Mouse (Mus musculus): ENCODE results near the gene Klk1b3. TPM values are rescaled to one million over a fixed set of nuclear protein-coding genes. Genes with fewer than 3 reads are reported as not detected.

The Klk1b3 gene
- polyA plus RNA-seq, 2 experiments from 2014 or later, result not detected

Other genes with a start within 250 kb of the Klk1b3 start
- not detected for gene Klk1b8, start 247.5 kb upstream of the Klk1b3 start, polyA plus RNA-seq (2017; shearing (Covaris generic))
- gene Klk1b1, start 231.4 kb upstream of the Klk1b3 start, polyA plus RNA-seq (2017; shearing (Covaris generic)), result not detected
- gene Klk1b9, start 222.1 kb upstream of the Klk1b3 start, polyA plus RNA-seq (2017; shearing (Covaris generic)), result not detected
- gene Klk1b11, start 202.3 kb upstream of the Klk1b3 start, polyA plus RNA-seq (2017; shearing (Covaris generic)), result not detected
- not detected for gene Klk1b26, start 186.0 kb upstream of the Klk1b3 start, polyA plus RNA-seq (2017; shearing (Covaris generic))
- 1 to 10 TPM; 1.7 to 5.7 TPM for gene Klk1b27, start 145.9 kb upstream of the Klk1b3 start, polyA plus RNA-seq (2017; shearing (Covaris generic))
- gene Klk1b21, start 95.9 kb upstream of the Klk1b3 start, polyA plus RNA-seq (2017; shearing (Covaris generic)), result not detected
- not detected for gene Klk1b22, start 85.5 kb upstream of the Klk1b3 start, polyA plus RNA-seq (2017; shearing (Covaris generic))
- not detected for gene Klk1b16, start 61.4 kb upstream of the Klk1b3 start, polyA plus RNA-seq (2017; shearing (Covaris generic))
- not detected for gene Klk1b24, start 10.0 kb upstream of the Klk1b3 start, polyA plus RNA-seq (2017; shearing (Covaris generic))
- gene Klk1b4, start 9.2 kb downstream of the Klk1b3 start, polyA plus RNA-seq (2017; shearing (Covaris generic)), result not detected
- gene Klk1b5, start 17.8 kb downstream of the Klk1b3 start, polyA plus RNA-seq (2017; shearing (Covaris generic)), result not detected
- 1 to 10 TPM in 1 of 2 experiments, not detected in 1; 1.0 TPM for gene Klk1, start 27.2 kb downstream of the Klk1b3 start, polyA plus RNA-seq (2017; shearing (Covaris generic))
- gene Gm36864, start 38.0 kb downstream of the Klk1b3 start, polyA plus RNA-seq (2017; shearing (Covaris generic)), result not detected
- gene 1700028J19Rik, start 48.5 kb downstream of the Klk1b3 start, polyA plus RNA-seq (2017; shearing (Covaris generic)), result 1 to 10 TPM in 1 of 2 experiments, under 1 TPM in 1; 0.93 to 1.7 TPM
- gene 2410002F23Rik, start 48.5 kb downstream of the Klk1b3 start, polyA plus RNA-seq (2017; shearing (Covaris generic)), result 100 to 1,000 TPM; 101 to 192 TPM
- gene Acp4, start 59.2 kb downstream of the Klk1b3 start, polyA plus RNA-seq (2017; shearing (Covaris generic)), result not detected
- not detected for gene Gm15517, start 63.3 kb downstream of the Klk1b3 start, polyA plus RNA-seq (2017; shearing (Covaris generic))
- under 1 TPM; 0.35 to 0.66 TPM for gene Clec11a, start 108.7 kb downstream of the Klk1b3 start, polyA plus RNA-seq (2017; shearing (Covaris generic))
- gene Shank1, start 112.1 kb downstream of the Klk1b3 start, polyA plus RNA-seq (2017; shearing (Covaris generic)), result under 1 TPM; 0.12 to 0.58 TPM
- gene Syt3, start 185.9 kb downstream of the Klk1b3 start, polyA plus RNA-seq (2017; shearing (Covaris generic)), result not detected
- not detected for gene 1700008O03Rik, start 187.6 kb downstream of the Klk1b3 start, polyA plus RNA-seq (2017; shearing (Covaris generic))
- not detected for gene Lrrc4b, start 230.8 kb downstream of the Klk1b3 start, polyA plus RNA-seq (2017; shearing (Covaris generic))

Measured in CD4-positive, CD25-positive, alpha-beta regulatory T cell, adult 4 months (primary cell).